Mouse (Mus musculus) midbrain, embryonic 11.5 days (tissue): ENCODE data around the gene Tex14. TPM values are rescaled to one million over a fixed set of nuclear protein-coding genes. Genes with fewer than 3 reads are reported as not detected.

ENCODE experiments used
- ATAC-seq: fragments of 200-750 bp; cut with Nextera tagmentation; 2 replicates; pipeline ENCODE4 v1.8.0; 2017; ENCODE audit warnings: moderate TSS enrichment, moderate library complexity; ENCODE audit not compliant: low FRiP score
- DNase-seq: peaks from one replicate; pipeline ENCODE4 v3.0.0; 2015; ENCODE audit warnings: low spot score; ENCODE audit errors: missing footprints
- H3K27ac ChIP-seq: fragments of 300-500 bp; sonication (generic); 2 replicates; pipeline ENCODE4 v1.5.1; 2014; ENCODE audit warnings: low read depth, low read length
- H3K27me3 ChIP-seq: fragments of 300-500 bp; sonication (generic); 2 replicates; pipeline ENCODE4 v1.6.1; 2014; ENCODE audit warnings: mild to moderate bottlenecking, low read length, moderate library complexity, mixed read lengths; ENCODE audit not compliant: control insufficient read depth, insufficient read depth
- H3K36me3 ChIP-seq: fragments of 300-500 bp; sonication (generic); 2 replicates; pipeline ENCODE4 v1.6.1; 2014; ENCODE audit warnings: mild to moderate bottlenecking, low read length, moderate library complexity, mixed read lengths; ENCODE audit not compliant: control insufficient read depth, insufficient read depth
- H3K4me1 ChIP-seq: fragments of 300-500 bp; sonication (generic); 2 replicates; pipeline ENCODE4 v1.6.1; 2014; ENCODE audit warnings: low read length; ENCODE audit not compliant: control insufficient read depth, insufficient read depth
- H3K4me2 ChIP-seq: fragments of 300-500 bp; sonication (generic); 2 replicates; pipeline ENCODE4 v1.6.1; 2014; ENCODE audit warnings: mild to moderate bottlenecking, moderate library complexity
- H3K4me3 ChIP-seq: fragments of 300-500 bp; sonication (generic); 2 replicates; pipeline ENCODE4 v1.5.1; 2014; ENCODE audit warnings: low read depth, low read length
- H3K9ac ChIP-seq: fragments of 300-500 bp; sonication (generic); 2 replicates; pipeline ENCODE4 v1.6.1; 2014; ENCODE audit warnings: low read length
- H3K9me3 ChIP-seq: fragments of 300-500 bp; sonication (generic); 2 replicates; pipeline ENCODE4 v1.6.1; 2016; ENCODE audit warnings: low read length; ENCODE audit not compliant: control insufficient read depth
- WGBS: fragments of 180-500 bp; shearing (Covaris S2); extraction: QIAGEN DNeasy Blood & Tissue Kit; methylation state at CpG from one replicate; pipeline ENCODE4 v1.1.7; 2014; 5-methylcytosine and 5-hydroxymethylcytosine counted together
- polyA plus RNA-seq: library from polyadenylated mRNA; unstranded; fragments of >200 nt; fragmentation: Nextera tagmentation; extraction: Ambion mirVana; gene quantifications from 2 replicates; pipeline ENCODE4 v1.2.1, GENCODE M21; 2014

The Tex14 gene
- polyA plus RNA-seq, 1 experiment from 2014 or later, result 0.30 TPM

DNA sequence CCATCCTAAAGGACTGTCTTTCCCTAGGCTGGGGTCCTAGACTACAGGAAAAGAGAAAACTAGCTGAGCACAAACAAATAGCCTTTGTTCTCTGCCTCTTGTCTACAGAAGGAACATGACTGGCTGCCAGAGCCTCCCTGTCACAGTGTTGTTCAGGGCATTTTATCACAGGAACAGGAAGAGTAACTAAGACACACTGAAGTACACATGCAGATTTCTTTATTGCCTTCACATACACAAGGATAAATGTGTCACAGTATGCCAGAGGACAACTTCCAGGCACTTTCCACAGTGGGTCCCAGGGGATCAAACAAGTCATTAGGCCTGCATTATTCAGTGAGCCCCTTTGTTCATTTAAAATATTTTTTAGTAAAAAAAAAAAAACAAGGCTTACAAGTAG, 119.9 kb downstream of the Tex14 start:
- H3K4me1 ChIP-seq, result no peaks in the 10 kb centered on the region
- no peaks in the 10 kb centered on the region for H3K36me3 ChIP-seq
- ATAC-seq (no peak), DNase-seq (no peak)
- no peak overlapping the region for H3K4me2 ChIP-seq
- no peak overlapping the region for H3K9ac ChIP-seq
- H3K27me3 ChIP-seq, result no peaks in the 10 kb centered on the region
- H3K4me3 ChIP-seq, result no peak overlapping the region
- H3K27ac ChIP-seq, result no peak overlapping the region
- no peaks in the 10 kb centered on the region for H3K9me3 ChIP-seq

DNA sequence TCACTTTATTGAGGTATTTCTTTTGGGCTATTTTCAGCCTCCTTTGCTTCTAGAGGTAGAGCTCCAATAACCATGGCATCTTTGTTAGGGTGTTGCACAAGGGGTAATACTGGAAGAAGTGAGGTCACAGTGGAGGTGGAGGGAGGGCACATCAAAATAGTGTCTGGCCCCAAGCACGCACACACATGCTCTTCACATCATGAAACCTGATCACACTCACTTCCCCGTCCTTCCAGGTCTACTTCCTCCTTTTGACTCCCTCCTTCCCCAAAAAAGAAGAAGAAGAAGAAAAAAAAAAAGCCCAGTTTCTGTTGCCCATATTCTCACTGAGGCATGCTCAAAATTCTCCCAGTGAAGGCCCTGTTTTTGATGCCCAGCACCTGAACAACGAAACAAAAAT, 122.5 kb downstream of the Tex14 start:
- 71% methylated on average over 3 of the region's 3 CpGs for WGBS
- Histone ChIP-seq H3K9me3 (no peaks in the 10 kb centered on the region), H3K9ac (no peak overlapping the region), H3K27ac (no peak overlapping the region), H3K4me2 (no peak overlapping the region), H3K4me1 (no peaks in the 10 kb centered on the region), H3K4me3 (no peak overlapping the region), H3K36me3 (no peaks in the 10 kb centered on the region), H3K27me3 (no peaks in the 10 kb centered on the region)
- no peak for ATAC-seq
- no peak for DNase-seq

DNA sequence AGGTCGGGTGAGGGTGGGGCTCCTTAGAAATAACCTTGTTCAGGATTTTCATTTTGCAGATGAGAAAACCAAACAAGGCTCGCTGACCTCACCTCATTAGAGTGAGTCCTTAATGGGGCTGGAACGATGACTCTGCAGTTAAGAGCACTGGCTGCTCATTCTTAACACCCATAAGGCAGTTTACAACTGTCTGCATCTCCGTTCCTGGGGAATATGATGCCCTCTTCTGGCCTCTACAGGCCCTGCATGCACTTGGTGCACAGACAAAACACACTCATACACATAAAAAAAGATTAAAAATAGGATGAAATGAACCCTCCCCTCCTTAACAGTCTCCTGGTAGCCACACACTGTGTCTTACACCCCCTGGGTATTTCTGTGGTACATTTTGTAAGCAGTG, 123.1 kb downstream of the Tex14 start:
- Histone ChIP-seq H3K4me1 (no peaks in the 10 kb centered on the region), H3K27me3 (no peaks in the 10 kb centered on the region), H3K4me3 (no peak overlapping the region), H3K9ac (no peak overlapping the region), H3K27ac (no peak overlapping the region), H3K4me2 (no peak overlapping the region), H3K9me3 (no peaks in the 10 kb centered on the region), H3K36me3 (no peaks in the 10 kb centered on the region)
- 64% methylated on average over 4 of the region's 4 CpGs for WGBS
- ATAC-seq (no peak), DNase-seq (no peak)

DNA sequence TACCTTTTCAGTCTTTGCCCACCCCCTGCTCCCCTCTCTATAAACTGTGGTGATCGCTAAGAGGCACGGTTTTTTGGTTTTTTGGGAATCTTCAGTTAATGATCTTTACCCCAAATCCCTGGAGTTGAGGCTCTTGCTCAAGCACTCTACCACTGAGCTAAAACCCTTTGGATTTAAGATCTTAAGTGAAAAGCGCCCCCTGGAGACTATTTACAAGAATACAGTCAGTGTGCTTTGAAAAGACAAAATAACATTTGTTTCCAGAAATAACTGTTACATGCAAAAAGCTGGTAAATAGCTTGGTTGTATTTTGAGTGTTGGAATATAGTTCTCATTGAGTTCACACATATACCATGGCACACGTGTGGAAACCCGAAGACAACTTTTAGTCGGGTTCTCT, 126.8 kb downstream of the Tex14 start:
- H3K36me3 ChIP-seq, result no peaks in the 10 kb centered on the region
- H3K27me3 ChIP-seq, result no peaks in the 10 kb centered on the region
- no peak overlapping the region for H3K9ac ChIP-seq
- no peak overlapping the region for H3K4me3 ChIP-seq
- H3K9me3 ChIP-seq, result no peaks in the 10 kb centered on the region
- WGBS, result 54% methylated on average over 6 of the region's 6 CpGs
- H3K4me1 ChIP-seq, result no peaks in the 10 kb centered on the region
- H3K4me2 ChIP-seq, result no peak overlapping the region
- DNase-seq, result no peak
- no peak overlapping the region for H3K27ac ChIP-seq
- no peak for ATAC-seq

DNA sequence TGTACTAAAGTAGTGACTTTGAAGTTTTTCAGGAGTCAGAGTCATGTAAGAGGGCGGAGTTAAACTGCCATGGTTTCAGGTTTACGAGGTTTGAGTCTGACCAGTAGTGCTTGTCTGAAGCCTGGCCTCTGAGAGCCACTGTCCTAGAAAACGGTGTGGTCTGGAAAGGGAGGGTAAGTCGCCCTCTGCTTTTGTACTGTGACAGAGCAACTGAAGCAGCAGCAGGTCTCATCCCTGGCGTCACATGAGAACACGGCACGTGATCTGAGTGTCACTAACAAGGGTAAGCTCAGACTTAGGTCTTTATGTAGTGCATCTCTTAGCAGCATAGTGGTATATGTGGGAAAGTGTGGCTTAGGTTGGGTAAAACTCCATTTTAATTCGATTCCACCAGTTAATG, 137.4 kb downstream of the Tex14 start:
- no peak overlapping the region for H3K4me3 ChIP-seq
- no peaks in the 10 kb centered on the region for H3K9me3 ChIP-seq
- no peak overlapping the region for H3K4me2 ChIP-seq
- no peak overlapping the region for H3K9ac ChIP-seq
- no peak for ATAC-seq
- H3K27me3 ChIP-seq, result no peaks in the 10 kb centered on the region
- no peak overlapping the region for H3K27ac ChIP-seq
- H3K36me3 ChIP-seq, result no peaks in the 10 kb centered on the region
- H3K4me1 ChIP-seq, result no peaks in the 10 kb centered on the region
- no peak for DNase-seq
- 46% methylated on average over 8 of the region's 8 CpGs for WGBS

DNA sequence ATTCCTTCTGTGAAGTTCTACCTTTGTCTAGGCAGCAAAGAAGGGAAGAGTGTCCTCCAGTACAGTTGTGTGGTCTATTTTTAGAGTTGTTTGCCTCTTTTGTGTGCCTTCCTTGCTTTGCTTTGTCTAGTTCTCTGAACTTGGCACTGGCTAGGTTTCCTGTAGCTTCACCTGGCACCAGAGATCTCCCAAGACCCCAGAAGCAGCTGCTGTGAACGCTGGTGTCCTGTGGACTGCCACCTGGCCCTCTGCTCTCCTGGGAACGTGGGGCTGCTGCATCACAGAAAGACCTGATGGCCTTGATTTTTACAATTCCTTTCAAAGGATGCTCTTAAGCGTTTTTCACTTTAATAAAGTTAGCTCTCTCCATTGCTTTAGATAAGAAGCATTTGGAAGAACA, 138.0 kb downstream of the Tex14 start:
- WGBS, result 68% methylated on average over 3 of the region's 3 CpGs
- Histone ChIP-seq H3K4me1 (no peaks in the 10 kb centered on the region), H3K9ac (no peak overlapping the region), H3K4me3 (no peak overlapping the region), H3K36me3 (no peaks in the 10 kb centered on the region), H3K4me2 (no peak overlapping the region), H3K27me3 (no peaks in the 10 kb centered on the region), H3K27ac (no peak overlapping the region), H3K9me3 (no peaks in the 10 kb centered on the region)
- DNase-seq (no peak), ATAC-seq (no peak)

DNA sequence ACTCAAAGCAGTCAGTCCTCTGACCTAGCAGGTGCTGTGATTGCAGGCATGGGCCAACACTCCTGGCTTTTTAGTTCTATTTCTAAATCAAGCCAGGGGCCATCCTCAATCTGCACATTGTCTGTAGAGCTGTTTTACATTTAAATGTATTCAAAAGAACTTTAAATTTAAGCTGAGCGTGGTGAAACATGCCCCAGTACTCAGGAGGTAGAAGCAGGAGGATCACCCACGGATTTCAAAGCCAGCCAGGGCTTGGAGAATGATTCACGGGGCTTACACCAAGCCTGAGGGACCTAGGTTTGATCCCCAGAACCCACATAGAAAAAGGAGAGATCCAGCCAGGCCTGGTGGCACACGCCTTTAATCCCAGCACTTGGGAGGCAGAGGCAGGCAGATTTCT, 148.5 kb downstream of the Tex14 start:
- Histone ChIP-seq H3K4me1 (no peaks in the 10 kb centered on the region), H3K4me2 (no peak overlapping the region), H3K27ac (no peak overlapping the region), H3K9me3 (no peaks in the 10 kb centered on the region), H3K9ac (no peak overlapping the region), H3K27me3 (no peaks in the 10 kb centered on the region), H3K36me3 (no peaks in the 10 kb centered on the region), H3K4me3 (no peak overlapping the region)
- no peak for DNase-seq
- 84% methylated on average over 4 of the region's 4 CpGs for WGBS
- no peak for ATAC-seq

DNA sequence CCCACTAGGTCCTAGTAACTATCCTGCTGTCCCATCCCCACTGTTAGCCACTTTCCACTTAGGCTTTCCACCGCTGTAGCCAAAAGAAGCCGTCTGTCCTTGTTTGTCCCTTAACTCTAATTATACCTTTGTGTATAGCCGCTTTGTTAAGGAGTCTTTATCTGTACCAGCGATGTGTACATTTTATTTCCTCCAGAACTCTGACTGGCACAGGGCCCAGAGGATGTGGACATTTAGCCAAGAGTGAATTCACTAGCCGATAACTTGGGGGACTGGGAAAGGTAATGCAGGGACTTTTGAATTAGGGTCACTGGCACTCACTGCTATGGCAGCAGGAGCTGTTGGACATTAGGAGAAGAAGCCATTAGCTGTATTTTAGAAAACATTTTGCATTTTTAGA, 149.5 kb downstream of the Tex14 start:
- WGBS, result 70% methylated on average over 5 of the region's 5 CpGs
- Histone ChIP-seq H3K9me3 (no peaks in the 10 kb centered on the region), H3K4me2 (no peak overlapping the region), H3K27me3 (no peaks in the 10 kb centered on the region), H3K4me1 (no peaks in the 10 kb centered on the region), H3K9ac (no peak overlapping the region), H3K27ac (no peak overlapping the region), H3K36me3 (no peaks in the 10 kb centered on the region), H3K4me3 (no peak overlapping the region)
- ATAC-seq (no peak), DNase-seq (no peak)

DNA sequence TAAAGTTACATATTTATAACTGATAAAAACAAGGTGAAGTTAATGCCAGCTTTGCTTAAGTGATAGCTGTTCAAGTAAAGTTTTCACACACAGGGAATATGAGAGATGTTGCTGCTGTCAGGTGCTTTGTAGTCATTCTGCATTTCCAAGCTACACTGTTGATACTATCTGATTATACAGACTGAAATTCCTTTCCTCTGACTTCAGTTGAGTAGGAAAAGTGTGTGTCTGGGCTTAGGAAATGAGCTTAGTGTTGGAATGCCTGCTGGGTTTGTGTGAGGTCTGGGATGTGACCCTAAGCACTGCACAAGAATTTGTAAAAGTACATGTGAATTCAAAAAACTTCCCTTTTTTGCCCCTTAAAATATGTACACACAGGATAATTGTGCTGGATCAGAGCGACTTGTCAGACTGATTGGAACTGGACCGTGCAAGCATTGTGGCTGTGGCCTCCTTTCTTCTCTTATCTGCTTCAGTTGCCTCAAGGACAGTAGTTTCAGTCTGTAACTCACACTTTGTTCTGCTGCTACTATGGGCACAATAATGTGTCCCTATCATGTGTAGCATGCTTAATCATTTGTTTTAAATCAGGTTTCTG, 150.3 kb downstream of the Tex14 start:
- Histone ChIP-seq H3K4me1 (no peaks in the 10 kb centered on the region), H3K4me2 (no peak overlapping the region), H3K27me3 (no peaks in the 10 kb centered on the region), H3K9me3 (no peaks in the 10 kb centered on the region), H3K27ac (no peak overlapping the region), H3K4me3 (no peak overlapping the region), H3K36me3 (no peaks in the 10 kb centered on the region), H3K9ac (no peak overlapping the region)
- ATAC-seq (no peak), DNase-seq (no peak)
- 44% methylated on average over 2 of the region's 2 CpGs for WGBS

DNA sequence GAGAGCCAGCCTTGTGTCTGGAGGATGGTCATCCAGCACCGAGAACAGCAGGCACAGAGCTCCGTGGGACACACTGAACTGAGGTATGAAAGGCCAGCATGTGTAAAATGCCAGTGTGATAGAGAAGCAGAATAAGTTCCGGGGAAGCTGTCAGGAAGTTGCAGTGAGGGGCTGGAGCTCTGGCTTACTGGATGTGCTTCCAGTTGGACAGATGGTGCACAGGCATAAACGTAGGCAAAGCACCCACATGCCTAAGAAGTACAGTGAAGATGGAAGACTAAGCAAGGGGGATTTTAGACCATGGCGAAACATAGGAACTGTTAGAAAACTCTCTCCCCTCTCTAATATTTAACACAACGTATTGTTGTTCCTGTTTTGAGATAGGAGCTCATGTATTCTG, 156.3 kb downstream of the Tex14 start:
- H3K36me3 ChIP-seq, result no peaks in the 10 kb centered on the region
- H3K27me3 ChIP-seq, result no peaks in the 10 kb centered on the region
- H3K4me3 ChIP-seq, result no peak overlapping the region
- H3K27ac ChIP-seq, result no peak overlapping the region
- no peaks in the 10 kb centered on the region for H3K4me1 ChIP-seq
- WGBS, result 87% methylated on average over 6 of the region's 6 CpGs
- no peak overlapping the region for H3K4me2 ChIP-seq
- H3K9ac ChIP-seq, result no peak overlapping the region
- no peak for ATAC-seq
- DNase-seq, result no peak
- no peaks in the 10 kb centered on the region for H3K9me3 ChIP-seq
